Mouse (Mus musculus): ENCODE results near the gene Calm5. TPM values are rescaled to one million over a fixed set of nuclear protein-coding genes. Genes with fewer than 3 reads are reported as not detected.
"Not testable (repeated sequence)": the region's sequence is repeated elsewhere in the genome, so short reads cannot be mapped to it uniquely, and the experiment has no call there.

Gene Calm5
- polyA plus RNA-seq (2012; rRNA removed) = not detected in 2 replicates
- not detected in 2 replicates for polyA plus RNA-seq (2014; fragmentation: Nextera tagmentation; extraction: Ambion mirVana)

DNA sequence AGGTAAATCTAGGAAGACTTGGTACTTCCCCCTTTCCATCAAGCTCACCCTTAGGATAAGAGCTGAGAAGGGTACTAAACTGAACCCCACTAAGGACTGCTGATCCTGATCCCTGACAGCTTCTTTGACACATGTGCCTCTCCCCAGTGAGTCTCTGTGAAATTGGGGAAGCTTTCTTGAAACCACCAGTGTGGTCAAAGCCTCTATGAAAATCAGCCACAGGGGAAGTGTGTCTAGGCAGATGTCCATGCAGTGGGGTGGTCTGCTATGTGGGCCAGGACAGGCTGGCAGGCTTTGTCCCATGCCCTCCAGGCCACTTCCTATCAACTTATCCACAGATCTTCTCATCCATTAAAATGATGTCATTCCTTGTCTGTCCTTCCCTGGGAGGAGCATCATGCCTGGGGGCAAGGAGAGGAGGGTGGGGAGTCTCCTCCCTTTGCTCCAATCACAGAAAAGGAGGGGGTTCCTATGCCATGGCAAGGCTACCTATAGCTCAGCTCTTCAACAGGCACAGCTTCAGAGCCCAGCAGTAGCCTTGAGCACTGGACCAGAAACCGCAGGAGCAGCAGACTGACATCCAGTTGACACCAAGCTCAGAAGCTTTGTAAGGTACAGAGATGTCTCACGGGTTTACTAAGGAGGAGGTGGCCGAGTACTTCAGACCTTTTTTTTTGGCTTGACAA is at the start of gene Calm5:
TSS of gene Calm5 (plus strand) at position 526 of the 686 bp plus-strand sequence.
- not testable (repeated sequence) for H3K27ac ChIP-seq; H3K4me1 ChIP-seq (replicated peaks; ENCODE audit: control insufficient read depth in 2 of 2, insufficient read depth in 2 of 2, low read length in 1 of 2); H3K27me3 ChIP-seq (ENCODE audit: control insufficient read depth, insufficient read depth, low read length); H3K36me3 ChIP-seq (replicated peaks; ENCODE audit: control insufficient read depth, insufficient read depth, low read depth); H3K9me3 ChIP-seq (ENCODE audit: control insufficient read depth, low read length); DNase-seq (ENCODE audit: low read depth in 3 of 3, low spot score in 3 of 3); H3K4me2 ChIP-seq (ENCODE audit: low read depth); H3K9ac ChIP-seq (replicated peaks); H3K4me3 ChIP-seq (ENCODE audit: insufficient read depth in 1 of 2, low read depth in 2 of 2, low read length in 2 of 2); ATAC-seq (ENCODE audit: insufficient read depth)
- 35% methylated on average over 3 of the region's 3 CpGs for WGBS (ENCODE audit: insufficient replicate concordance)

DNA sequence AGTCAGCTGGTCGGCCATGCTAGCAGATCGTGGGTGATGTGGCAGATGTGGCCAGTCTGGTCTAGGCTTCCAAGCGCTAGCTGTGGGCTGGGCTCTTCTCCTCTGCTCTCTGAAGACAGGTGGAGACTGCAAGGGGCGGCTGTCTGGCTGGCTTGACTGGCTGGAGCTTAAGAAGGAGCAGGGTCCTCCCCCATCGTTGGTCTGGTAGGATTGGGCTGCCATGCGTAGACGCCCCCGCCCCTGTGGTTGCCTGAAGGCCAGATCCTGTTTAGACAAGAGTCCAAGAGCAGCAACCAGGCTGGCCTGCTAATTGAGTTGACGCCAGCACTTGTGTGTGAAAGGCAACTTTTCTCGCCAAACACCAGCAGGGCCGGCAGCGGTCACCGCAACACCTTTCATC is 49.8 kb upstream of the Calm5 start, which contains the start of gene Calml3:
TSS of gene Calml3 (minus strand) at position 131 of the 400 bp plus-strand sequence.
- DNase-seq (ENCODE audit: low read depth in 3 of 3, low spot score in 3 of 3) (no peak), ATAC-seq (ENCODE audit: insufficient read depth) (no peak)
- Histone ChIP-seq H3K36me3 (replicated peaks; ENCODE audit: control insufficient read depth, insufficient read depth, low read depth) (no peaks in the 10 kb centered on the region), H3K4me2 (ENCODE audit: low read depth) (no peak within 1 kb of the TSS), H3K27ac (no peak within 1 kb of the TSS), H3K9me3 (ENCODE audit: control insufficient read depth, low read length) (no peaks in the 10 kb centered on the region), H3K4me1 (replicated peaks; ENCODE audit: control insufficient read depth in 2 of 2, insufficient read depth in 2 of 2, low read length in 1 of 2) (no peaks in the 10 kb centered on the region; a peak in 1 of 4 replicates), H3K4me3 (ENCODE audit: insufficient read depth in 1 of 2, low read depth in 2 of 2, low read length in 2 of 2) (no peak within 1 kb of the TSS), H3K9ac (replicated peaks) (no peak within 1 kb of the TSS), H3K27me3 (ENCODE audit: control insufficient read depth, insufficient read depth, low read length) (no peaks in the 10 kb centered on the region)
- WGBS (ENCODE audit: insufficient replicate concordance) = 75% methylated on average over 13 of the region's 13 CpGs
- TF ChIP-seq CTCF (IDR thresholded peaks at IDR 0.05; ENCODE audit: low read depth) (no peak), EP300 (IDR thresholded peaks at IDR 0.05; ENCODE audit: low read depth) (no peak)

DNA sequence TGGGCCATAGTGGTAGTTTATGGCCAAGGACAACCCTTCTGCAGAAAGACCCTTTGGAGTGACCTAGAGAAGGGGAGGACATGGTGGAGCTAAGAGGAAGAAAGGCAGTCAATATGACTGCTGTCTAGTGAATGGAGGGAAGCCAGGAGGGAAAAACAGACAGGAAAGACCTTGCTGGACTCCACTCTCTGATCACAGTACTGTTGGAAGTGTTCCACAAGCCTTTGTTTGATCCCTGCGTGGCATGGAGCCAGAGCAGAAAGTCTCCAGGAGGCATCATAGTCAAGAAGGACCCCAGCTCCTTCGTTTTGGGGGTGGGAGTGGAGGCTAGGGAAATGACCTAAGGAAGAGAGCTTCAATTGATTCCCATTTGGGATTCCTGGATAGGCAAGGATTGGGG is 48.8 kb upstream of the Calm5 start:
- H3K27ac ChIP-seq = no peak overlapping the region
- ATAC-seq (ENCODE audit: insufficient read depth) = no peak
- 39% methylated on average over 2 of the region's 2 CpGs for WGBS (ENCODE audit: insufficient replicate concordance)
- H3K36me3 ChIP-seq (replicated peaks; ENCODE audit: control insufficient read depth, insufficient read depth, low read depth) = no peaks in the 10 kb centered on the region
- H3K4me1 ChIP-seq (replicated peaks; ENCODE audit: control insufficient read depth in 2 of 2, insufficient read depth in 2 of 2, low read length in 1 of 2) = no peaks in the 10 kb centered on the region; a peak in 1 of 4 replicates
- no peaks in the 10 kb centered on the region for H3K27me3 ChIP-seq (ENCODE audit: control insufficient read depth, insufficient read depth, low read length)
- H3K4me2 ChIP-seq (ENCODE audit: low read depth) = no peak overlapping the region
- H3K9me3 ChIP-seq (ENCODE audit: control insufficient read depth, low read length) = no peaks in the 10 kb centered on the region
- DNase-seq (ENCODE audit: low read depth in 3 of 3, low spot score in 3 of 3) = no peak
- no peak overlapping the region for H3K4me3 ChIP-seq (ENCODE audit: insufficient read depth in 1 of 2, low read depth in 2 of 2, low read length in 2 of 2)
- H3K9ac ChIP-seq (replicated peaks) = no peak overlapping the region
- TF ChIP-seq EP300 (IDR thresholded peaks at IDR 0.05; ENCODE audit: low read depth) (no peak), CTCF (IDR thresholded peaks at IDR 0.05; ENCODE audit: low read depth) (no peak)

DNA sequence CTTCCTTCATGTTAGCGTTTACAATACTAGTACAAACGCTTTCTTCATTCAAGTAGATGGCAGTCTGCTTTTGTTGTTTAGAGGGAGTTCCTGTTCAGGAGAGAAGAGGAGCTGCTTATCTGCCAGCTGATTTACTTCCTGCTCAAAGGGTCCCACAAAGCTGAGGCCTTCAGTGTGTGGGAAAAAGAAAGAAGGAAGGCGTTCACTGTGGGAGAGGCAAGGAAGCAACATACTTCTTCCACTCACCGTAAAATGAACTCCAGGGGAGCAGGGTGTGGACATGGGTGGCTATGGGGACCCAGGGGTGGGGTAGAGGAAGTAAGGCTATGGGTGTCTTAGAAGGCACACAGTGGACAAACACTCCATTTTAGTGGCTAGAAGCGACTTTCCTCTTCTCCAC is 48.3 kb upstream of the Calm5 start:
- ATAC-seq (ENCODE audit: insufficient read depth) (no peak), DNase-seq (ENCODE audit: low read depth in 3 of 3, low spot score in 3 of 3) (no peak)
- H3K27me3 ChIP-seq (ENCODE audit: control insufficient read depth, insufficient read depth, low read length) = no peaks in the 10 kb centered on the region
- H3K4me3 ChIP-seq (ENCODE audit: insufficient read depth in 1 of 2, low read depth in 2 of 2, low read length in 2 of 2) = no peak overlapping the region
- WGBS (ENCODE audit: insufficient replicate concordance) = 29% methylated on average over 5 of the region's 5 CpGs
- no peak overlapping the region for H3K9ac ChIP-seq (replicated peaks)
- TF ChIP-seq EP300 (IDR thresholded peaks at IDR 0.05; ENCODE audit: low read depth) = no peak
- TF ChIP-seq CTCF (IDR thresholded peaks at IDR 0.05; ENCODE audit: low read depth) = no peak
- H3K4me1 ChIP-seq (replicated peaks; ENCODE audit: control insufficient read depth in 2 of 2, insufficient read depth in 2 of 2, low read length in 1 of 2) = no peaks in the 10 kb centered on the region; a peak in 1 of 4 replicates
- no peak overlapping the region for H3K4me2 ChIP-seq (ENCODE audit: low read depth)
- H3K9me3 ChIP-seq (ENCODE audit: control insufficient read depth, low read length) = no peaks in the 10 kb centered on the region
- no peak overlapping the region for H3K27ac ChIP-seq
- no peaks in the 10 kb centered on the region for H3K36me3 ChIP-seq (replicated peaks; ENCODE audit: control insufficient read depth, insufficient read depth, low read depth)

DNA sequence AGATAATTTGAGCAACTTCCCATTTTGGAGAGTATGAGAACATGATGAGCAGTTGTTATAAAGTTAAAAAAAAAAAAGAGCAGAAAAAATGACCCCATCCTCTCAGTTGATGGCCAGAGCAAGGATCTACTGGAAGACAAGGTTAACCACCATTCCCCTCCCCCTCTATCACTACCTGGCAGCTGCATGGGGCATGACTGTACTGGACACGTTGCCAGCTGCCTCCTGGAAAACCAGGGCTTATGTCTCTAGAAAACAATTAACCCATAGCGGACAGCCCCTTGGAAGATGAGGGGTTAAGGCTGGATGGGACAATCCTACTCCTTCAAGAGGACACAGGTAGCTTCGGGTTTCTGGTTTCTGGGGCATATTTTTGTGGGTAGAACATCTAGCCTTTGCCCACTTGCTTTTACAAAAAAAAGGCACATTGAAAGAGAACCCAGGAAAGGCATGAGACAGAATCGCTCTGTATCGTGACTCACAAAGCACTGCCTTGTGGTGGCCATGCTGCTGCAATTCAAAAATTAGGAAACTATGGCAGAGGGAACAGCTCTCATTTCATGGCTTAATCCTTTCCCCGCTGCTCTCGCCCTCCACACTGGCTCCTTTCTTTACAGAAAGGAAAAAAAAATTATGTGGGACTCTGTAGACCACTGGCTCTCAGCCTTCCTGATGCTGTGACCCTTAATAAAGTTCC is 46.7 kb upstream of the Calm5 start:
- no peak overlapping the region for H3K4me2 ChIP-seq (ENCODE audit: low read depth)
- H3K27ac ChIP-seq = no peak overlapping the region
- ATAC-seq (ENCODE audit: insufficient read depth) = no peak
- TF ChIP-seq CTCF (IDR thresholded peaks at IDR 0.05; ENCODE audit: low read depth) (no peak), EP300 (IDR thresholded peaks at IDR 0.05; ENCODE audit: low read depth) (no peak)
- DNase-seq (ENCODE audit: low read depth in 3 of 3, low spot score in 3 of 3) = no peak
- WGBS (ENCODE audit: insufficient replicate concordance) = 68% methylated on average over 7 of the region's 7 CpGs
- no peaks in the 10 kb centered on the region; a peak in 1 of 4 replicates for H3K4me1 ChIP-seq (replicated peaks; ENCODE audit: control insufficient read depth in 2 of 2, insufficient read depth in 2 of 2, low read length in 1 of 2)
- H3K27me3 ChIP-seq (ENCODE audit: control insufficient read depth, insufficient read depth, low read length) = no peaks in the 10 kb centered on the region
- no peaks in the 10 kb centered on the region for H3K9me3 ChIP-seq (ENCODE audit: control insufficient read depth, low read length)
- no peak overlapping the region for H3K9ac ChIP-seq (replicated peaks)
- no peak overlapping the region for H3K4me3 ChIP-seq (ENCODE audit: insufficient read depth in 1 of 2, low read depth in 2 of 2, low read length in 2 of 2)
- H3K36me3 ChIP-seq (replicated peaks; ENCODE audit: control insufficient read depth, insufficient read depth, low read depth) = no peaks in the 10 kb centered on the region
